Mouse (Mus musculus) liver, embryonic 14 days (tissue): ENCODE data around the gene Xylb. TPM values are rescaled to one million over a fixed set of nuclear protein-coding genes. Genes with fewer than 3 reads are reported as not detected.

Experiments
- polyA plus RNA-seq: library from polyadenylated mRNA; depleted of rRNA; stranded (reverse); fragments of >200 nt; gene quantifications from 2 replicates; pipeline ENCODE4 v1.2.3, GENCODE M21; 2012; rRNA removed

The Xylb gene
- polyA plus RNA-seq, result 4.8 and 4.9 TPM in 2 replicates

GRCm38 (mm10) chr9:119357331-119358057, at the start of gene Xylb:
Xylb (plus strand) TSS chr9:119357381.

GRCm38 (mm10) chr9:119322289-119323259, 34.6 kb upstream of the Xylb start, which contains the start of gene Oxsr1:
Oxsr1 (minus strand) TSS chr9:119322427.

GRCm38 (mm10) chr9:119339558-119340211, 17.5 kb upstream of the Xylb start, which contains the start of gene Acaa1a:
Acaa1a (plus strand) TSS chr9:119339676.

GRCm38 (mm10) chr9:119340909-119341816, 16.0 kb upstream of the Xylb start, which contains the start of gene Myd88:
Myd88 (minus strand) TSS chr9:119341411.

GRCm38 (mm10) chr9:119365284-119365683, 8.1 kb downstream of the Xylb start, which contains the start of gene Slc22a14:
Slc22a14 (minus strand) TSS chr9:119365553.

GRCm38 (mm10) chr9:119401801-119402214, 44.6 kb downstream of the Xylb start, which contains the start of gene Acvr2b:
Acvr2b (plus strand) TSS chr9:119402118.

Other genes with a start within 250 kb of the Xylb start
- 3.5 and 3.7 TPM in 2 replicates for gene Acaa1b, start 200.3 kb upstream of the Xylb start, polyA plus RNA-seq
- gene Gm47289, start 198.2 kb upstream of the Xylb start, polyA plus RNA-seq, result not detected in 2 replicates
- gene Slc22a13, start 148.3 kb upstream of the Xylb start, polyA plus RNA-seq, result not detected in 2 replicates
- 11.9 and 13.1 TPM in 2 replicates for gene Oxsr1, start 35.0 kb upstream of the Xylb start, polyA plus RNA-seq
- 24.5 and 27.9 TPM in 2 replicates for gene Acaa1a, start 17.7 kb upstream of the Xylb start, polyA plus RNA-seq
- gene Myd88, start 16.0 kb upstream of the Xylb start, polyA plus RNA-seq, result 6.3 and 7.3 TPM in 2 replicates
- 0.02 TPM in 1 of 2 replicates, not detected in the other for gene Slc22a14, start 8.2 kb downstream of the Xylb start, polyA plus RNA-seq
- 0.52 and 0.59 TPM in 2 replicates for gene Acvr2b, start 44.7 kb downstream of the Xylb start, polyA plus RNA-seq
- gene Exog, start 87.6 kb downstream of the Xylb start, polyA plus RNA-seq, result 1.9 and 2.6 TPM in 2 replicates
- gene Scn5a, start 221.6 kb downstream of the Xylb start, polyA plus RNA-seq, result 0.02 TPM in 2 replicates